Mouse (Mus musculus): ENCODE data around the gene Prkag1. TPM values are rescaled to one million over a fixed set of nuclear protein-coding genes. Genes with fewer than 3 reads are reported as not detected.

The Prkag1 gene
- polyA plus RNA-seq, 1 experiment, result 132 TPM

DNA sequence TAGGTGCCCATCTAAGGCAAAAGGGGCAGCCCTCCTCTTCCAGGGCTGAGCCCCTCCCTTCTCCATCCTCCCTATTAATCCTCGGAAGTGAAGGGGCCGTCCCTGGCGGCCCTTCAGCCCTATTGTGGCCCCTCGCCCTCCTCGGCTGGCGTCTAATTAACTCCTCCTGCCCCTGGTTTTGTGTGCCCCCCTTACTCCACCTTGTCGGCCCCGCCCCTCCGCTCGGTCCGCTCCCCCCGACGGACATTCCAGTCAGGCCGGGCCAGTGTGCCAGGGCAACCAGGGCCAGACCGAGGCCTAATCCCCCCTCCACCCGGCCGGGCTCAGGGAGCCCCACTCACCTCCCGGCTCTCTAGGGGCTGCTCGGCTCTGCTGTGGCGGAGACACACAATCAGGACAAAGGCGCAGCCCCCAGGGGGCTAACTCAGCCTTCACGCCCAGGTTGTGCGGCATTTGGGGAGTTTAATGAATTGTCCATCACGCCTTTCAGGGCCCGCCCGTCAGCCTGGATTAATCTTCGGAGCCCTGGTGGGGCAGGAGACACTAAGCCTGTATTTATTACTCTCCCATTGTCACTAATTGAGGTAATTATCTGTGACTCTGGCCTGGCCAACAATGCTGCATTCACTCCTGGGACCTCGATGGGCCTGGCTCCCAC is 33.4 kb downstream of the Prkag1 start:
- Histone ChIP-seq H3K27me3 (ENCODE audit: control insufficient read depth, insufficient read depth, insufficient read length) (peaks cover 33% of the 10 kb centered on the region), H3K4me3 (ENCODE audit: insufficient read depth, poor library complexity, severe bottlenecking) (no peak overlapping the region), H3K79me3 (ENCODE audit: low read depth) (no peaks in the 10 kb centered on the region)

DNA sequence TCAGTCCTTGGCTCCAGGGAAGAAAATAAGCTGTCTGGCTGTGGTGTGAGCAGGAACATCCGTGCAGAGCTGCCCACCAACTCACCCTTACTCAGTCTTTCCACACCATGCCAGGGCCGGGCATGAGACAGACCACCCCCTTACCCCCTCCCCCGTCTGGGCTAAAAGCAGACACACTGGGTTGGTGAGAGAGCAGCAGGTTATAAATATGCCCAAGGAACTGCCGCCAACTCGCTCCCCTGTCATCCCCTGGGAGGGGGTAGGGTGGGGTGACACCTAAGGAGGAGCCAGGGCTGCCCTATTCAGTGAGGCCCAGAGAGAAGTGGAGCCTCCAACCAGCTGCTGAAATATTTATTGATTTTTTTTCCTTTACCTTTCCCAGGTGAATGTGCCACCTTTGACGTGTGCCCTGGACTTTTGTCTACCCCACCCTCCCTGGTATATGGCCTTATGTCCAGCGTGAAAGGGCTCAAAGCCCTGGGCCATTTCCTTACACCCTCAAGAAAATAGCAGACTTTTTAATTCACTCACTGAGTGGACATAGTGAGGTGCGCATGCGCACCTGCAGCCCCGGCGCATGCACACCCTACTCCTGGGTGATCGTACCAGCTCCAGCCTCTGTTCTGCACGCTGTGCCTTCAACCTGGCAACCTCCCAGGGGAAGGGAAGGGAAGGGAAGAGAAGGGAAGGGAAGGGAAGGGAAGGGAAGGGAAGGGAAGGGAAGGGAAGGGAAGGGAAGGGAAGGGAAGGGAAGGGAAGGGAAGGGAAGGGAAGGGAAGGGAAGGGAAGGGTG is 34.3 kb downstream of the Prkag1 start:
- Histone ChIP-seq H3K79me3 (ENCODE audit: low read depth) (no peaks in the 10 kb centered on the region), H3K36me3 (ENCODE audit: control insufficient read depth, insufficient read depth) (no peaks in the 10 kb centered on the region), H3ac (ENCODE audit: control insufficient read depth, insufficient read length, low read depth) (no peak overlapping the region), H3K4me3 (ENCODE audit: insufficient read depth, poor library complexity, severe bottlenecking) (no peak overlapping the region), H3K27me3 (ENCODE audit: control insufficient read depth, insufficient read depth, insufficient read length) (peaks cover 42% of the 10 kb centered on the region), H3K79me2 (ENCODE audit: control insufficient read depth, insufficient read depth) (no peaks in the 10 kb centered on the region)
- TF ChIP-seq USF1 (IDR thresholded peaks at IDR 0.05; ENCODE audit: low read depth) (no peak), MAX (IDR thresholded peaks at IDR 0.05) (no peak), FOSL1 (IDR thresholded peaks at IDR 0.05; ENCODE audit: insufficient read depth, low read length, poor library complexity, severe bottlenecking) (no peak), CEBPB (IDR thresholded peaks at IDR 0.05; ENCODE audit: low read depth) (no peak), MYOD1 (IDR thresholded peaks at IDR 0.05; ENCODE audit: control insufficient read depth, insufficient read length, low read depth) (no peak), MYOG (IDR thresholded peaks at IDR 0.05; ENCODE audit: control insufficient read depth, extremely low read depth, insufficient read length) (no peak), CTCF (IDR thresholded peaks at IDR 0.05; ENCODE audit: control insufficient read depth, insufficient read depth, insufficient read length) (no peak)

More for the DNA sequence above, 33.4 kb downstream of the Prkag1 start:
- TF ChIP-seq MYOD1 (IDR thresholded peaks at IDR 0.05; ENCODE audit: control insufficient read depth, insufficient read length, low read depth) (no peak), CEBPB (IDR thresholded peaks at IDR 0.05; ENCODE audit: low read depth) (no peak), CTCF (IDR thresholded peaks at IDR 0.05; ENCODE audit: control insufficient read depth, insufficient read depth, insufficient read length) (no peak), FOSL1 (IDR thresholded peaks at IDR 0.05; ENCODE audit: insufficient read depth, low read length, poor library complexity, severe bottlenecking) (no peak)
- no peak overlapping the region for H3ac ChIP-seq (ENCODE audit: control insufficient read depth, insufficient read length, low read depth)
- H3K36me3 ChIP-seq (ENCODE audit: control insufficient read depth, insufficient read depth), result no peaks in the 10 kb centered on the region
- no peaks in the 10 kb centered on the region for H3K79me2 ChIP-seq (ENCODE audit: control insufficient read depth, insufficient read depth)

DNA sequence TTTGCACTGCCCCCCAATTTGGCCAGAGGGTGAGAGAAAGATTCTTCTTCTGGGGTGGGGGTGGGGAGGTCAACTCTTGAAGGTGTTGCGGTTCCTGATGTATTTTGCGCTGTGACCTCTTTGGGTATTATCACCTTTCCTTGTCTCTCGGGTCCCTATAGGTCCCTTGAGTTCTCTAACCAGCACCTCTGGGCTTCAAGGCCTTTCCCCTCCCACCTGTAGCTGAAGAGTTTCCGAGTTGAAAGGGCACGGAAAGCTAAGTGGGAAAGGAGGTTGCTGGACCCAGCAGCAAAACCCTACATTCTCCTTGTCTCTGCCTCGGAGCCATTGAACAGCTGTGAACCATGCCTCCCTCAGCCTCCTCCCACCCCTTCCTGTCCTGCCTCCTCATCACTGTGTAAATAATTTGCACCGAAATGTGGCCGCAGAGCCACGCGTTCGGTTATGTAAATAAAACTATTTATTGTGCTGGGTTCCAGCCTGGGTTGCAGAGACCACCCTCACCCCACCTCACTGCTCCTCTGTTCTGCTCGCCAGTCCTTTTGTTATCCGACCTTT is 38.1 kb downstream of the Prkag1 start:
- H3K4me3 ChIP-seq (ENCODE audit: insufficient read depth, poor library complexity, severe bottlenecking), result no peak overlapping the region
- H3K27me3 ChIP-seq (ENCODE audit: control insufficient read depth, insufficient read depth, insufficient read length), result peaks cover 64% of the 10 kb centered on the region
- H3ac ChIP-seq (ENCODE audit: control insufficient read depth, insufficient read length, low read depth), result no peak overlapping the region

DNA sequence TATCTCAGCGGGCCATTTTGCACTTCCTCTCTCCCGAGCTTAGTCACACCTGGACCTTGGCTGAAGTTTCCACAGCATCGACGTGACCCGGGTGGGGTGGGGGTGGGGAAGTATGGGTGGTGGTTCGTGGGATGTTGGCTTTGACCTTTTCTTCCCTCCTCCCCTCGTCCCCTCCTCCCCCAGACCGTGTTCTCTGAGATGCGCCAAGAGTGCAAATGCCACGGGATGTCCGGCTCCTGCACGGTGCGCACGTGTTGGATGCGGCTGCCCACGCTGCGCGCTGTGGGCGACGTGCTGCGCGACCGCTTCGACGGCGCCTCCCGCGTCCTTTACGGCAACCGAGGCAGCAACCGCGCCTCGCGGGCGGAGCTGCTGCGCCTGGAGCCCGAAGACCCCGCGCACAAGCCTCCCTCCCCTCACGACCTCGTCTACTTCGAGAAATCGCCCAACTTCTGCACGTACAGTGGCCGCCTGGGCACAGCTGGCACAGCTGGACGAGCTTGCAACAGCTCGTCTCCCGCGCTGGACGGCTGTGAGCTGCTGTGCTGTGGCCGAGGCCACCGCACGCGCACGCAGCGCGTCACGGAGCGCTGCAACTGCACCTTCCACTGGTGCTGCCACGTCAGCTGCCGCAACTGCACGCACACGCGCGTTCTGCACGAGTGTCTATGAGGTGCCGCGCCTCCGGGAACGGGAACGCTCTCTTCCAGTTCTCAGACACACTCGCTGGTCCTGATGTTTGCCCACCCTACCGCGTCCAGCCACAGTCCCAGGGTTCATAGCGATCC is 38.9 kb downstream of the Prkag1 start:
- H3K36me3 ChIP-seq (ENCODE audit: control insufficient read depth, insufficient read depth), result no peaks in the 10 kb centered on the region
- no peaks in the 10 kb centered on the region for H3K79me3 ChIP-seq (ENCODE audit: low read depth)
- TF ChIP-seq MAX (IDR thresholded peaks at IDR 0.05) (no peak), CTCF (IDR thresholded peaks at IDR 0.05; ENCODE audit: control insufficient read depth, insufficient read depth, insufficient read length) (no peak), MYOD1 (IDR thresholded peaks at IDR 0.05; ENCODE audit: control insufficient read depth, insufficient read length, low read depth) (no peak), FOSL1 (IDR thresholded peaks at IDR 0.05; ENCODE audit: insufficient read depth, low read length, poor library complexity, severe bottlenecking) (no peak), CEBPB (IDR thresholded peaks at IDR 0.05; ENCODE audit: low read depth) (no peak), MYOG (IDR thresholded peaks at IDR 0.05; ENCODE audit: control insufficient read depth, extremely low read depth, insufficient read length) (no peak), USF1 (IDR thresholded peaks at IDR 0.05; ENCODE audit: low read depth) (no peak)
- H3K4me3 ChIP-seq (ENCODE audit: insufficient read depth, poor library complexity, severe bottlenecking), result no peak overlapping the region
- H3K27me3 ChIP-seq (ENCODE audit: control insufficient read depth, insufficient read depth, insufficient read length), result peaks cover 59% of the 10 kb centered on the region
- H3ac ChIP-seq (ENCODE audit: control insufficient read depth, insufficient read length, low read depth), result no peak overlapping the region
- H3K79me2 ChIP-seq (ENCODE audit: control insufficient read depth, insufficient read depth), result no peaks in the 10 kb centered on the region

More for the DNA sequence above, 38.1 kb downstream of the Prkag1 start:
- no peaks in the 10 kb centered on the region for H3K79me2 ChIP-seq (ENCODE audit: control insufficient read depth, insufficient read depth)
- H3K36me3 ChIP-seq (ENCODE audit: control insufficient read depth, insufficient read depth), result no peaks in the 10 kb centered on the region
- TF ChIP-seq CTCF (IDR thresholded peaks at IDR 0.05; ENCODE audit: control insufficient read depth, insufficient read depth, insufficient read length) (no peak), CEBPB (IDR thresholded peaks at IDR 0.05; ENCODE audit: low read depth) (no peak), USF1 (IDR thresholded peaks at IDR 0.05; ENCODE audit: low read depth) (no peak), MYOD1 (IDR thresholded peaks at IDR 0.05; ENCODE audit: control insufficient read depth, insufficient read length, low read depth) (no peak), FOSL1 (IDR thresholded peaks at IDR 0.05; ENCODE audit: insufficient read depth, low read length, poor library complexity, severe bottlenecking) (no peak), MAX (IDR thresholded peaks at IDR 0.05) (no peak), MYOG (IDR thresholded peaks at IDR 0.05; ENCODE audit: control insufficient read depth, extremely low read depth, insufficient read length) (no peak)
- no peaks in the 10 kb centered on the region for H3K79me3 ChIP-seq (ENCODE audit: low read depth)

DNA sequence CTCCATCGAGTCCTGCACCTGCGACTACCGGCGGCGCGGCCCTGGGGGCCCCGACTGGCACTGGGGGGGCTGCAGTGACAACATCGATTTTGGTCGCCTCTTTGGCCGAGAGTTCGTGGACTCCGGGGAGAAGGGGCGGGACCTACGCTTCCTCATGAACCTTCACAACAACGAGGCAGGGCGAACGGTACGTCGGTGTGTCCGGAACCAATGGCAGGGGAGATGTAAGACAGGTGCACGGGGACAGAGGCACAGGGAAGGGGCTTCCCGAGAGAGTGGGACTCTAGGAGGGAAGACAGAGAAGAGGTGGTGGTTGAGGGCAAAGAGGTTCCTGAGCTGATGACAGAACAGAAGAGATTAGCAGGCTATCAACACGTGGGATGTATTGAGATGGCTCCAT is 39.5 kb downstream of the Prkag1 start:
- Histone ChIP-seq H3K27me3 (ENCODE audit: control insufficient read depth, insufficient read depth, insufficient read length) (peaks cover 57% of the 10 kb centered on the region), H3K79me3 (ENCODE audit: low read depth) (no peaks in the 10 kb centered on the region), H3K4me3 (ENCODE audit: insufficient read depth, poor library complexity, severe bottlenecking) (no peak overlapping the region), H3K36me3 (ENCODE audit: control insufficient read depth, insufficient read depth) (no peaks in the 10 kb centered on the region), H3K79me2 (ENCODE audit: control insufficient read depth, insufficient read depth) (no peaks in the 10 kb centered on the region), H3ac (ENCODE audit: control insufficient read depth, insufficient read length, low read depth) (no peak overlapping the region)
- TF ChIP-seq USF1 (IDR thresholded peaks at IDR 0.05; ENCODE audit: low read depth) (no peak), MAX (IDR thresholded peaks at IDR 0.05) (no peak), FOSL1 (IDR thresholded peaks at IDR 0.05; ENCODE audit: insufficient read depth, low read length, poor library complexity, severe bottlenecking) (no peak), MYOG (IDR thresholded peaks at IDR 0.05; ENCODE audit: control insufficient read depth, extremely low read depth, insufficient read length) (no peak), CEBPB (IDR thresholded peaks at IDR 0.05; ENCODE audit: low read depth) (no peak)

All from C2C12 (cell line).